Mouse (Mus musculus): Measurements from ENCODE around the gene 1700003E16Rik.

The 1700003E16Rik gene

DNA sequence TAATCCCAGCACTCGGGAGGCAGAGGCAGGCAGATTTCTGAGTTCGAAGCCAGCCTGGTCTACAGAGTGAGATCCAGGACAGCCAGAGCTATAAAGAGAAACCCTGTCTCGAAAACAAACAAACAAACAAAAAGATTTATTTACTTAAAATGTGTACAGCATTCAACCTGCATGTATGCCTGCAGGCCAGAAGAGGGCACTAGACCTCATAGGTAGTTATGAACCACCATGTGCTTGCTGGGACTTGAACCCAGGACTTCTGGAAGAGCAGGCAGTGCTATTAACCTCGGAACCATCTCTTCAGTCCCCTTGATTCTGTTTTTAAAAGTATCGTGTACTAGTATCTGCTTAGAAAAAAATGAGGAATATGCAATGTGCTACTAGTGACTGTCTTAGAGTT, 28.8 kb upstream of the 1700003E16Rik start:
- no peak for DNase-seq (ENCODE audit: low spot score in 2 of 2)

DNA sequence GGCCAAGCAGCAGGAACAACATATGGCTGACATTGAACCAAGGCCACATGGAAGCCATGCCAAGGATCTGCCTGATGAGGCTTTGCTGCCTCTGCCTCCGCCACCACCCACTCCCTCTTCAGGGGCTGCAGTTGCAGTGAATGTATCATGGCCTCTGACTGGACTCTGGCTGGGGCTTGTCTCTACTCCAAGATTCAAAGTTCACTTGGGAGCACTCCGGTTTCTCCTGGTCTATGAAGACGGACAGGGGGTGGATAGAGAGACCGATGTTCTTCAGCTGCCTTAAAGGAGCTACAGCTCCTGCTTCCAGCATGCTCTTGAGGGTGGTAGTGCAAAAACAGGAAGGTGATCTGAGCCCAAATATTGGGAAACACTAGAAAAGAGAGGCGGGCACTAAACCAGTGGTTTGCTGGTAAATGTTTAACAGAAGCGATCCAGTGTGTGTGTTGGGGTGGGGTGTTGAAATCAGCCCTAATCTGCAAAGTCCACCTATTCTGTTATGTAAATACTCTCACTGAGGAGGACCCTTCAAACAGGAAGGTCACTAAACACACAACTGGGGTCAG, 24.7 kb upstream of the 1700003E16Rik start:
- DNase-seq (ENCODE audit: low spot score in 2 of 2): no peak

DNA sequence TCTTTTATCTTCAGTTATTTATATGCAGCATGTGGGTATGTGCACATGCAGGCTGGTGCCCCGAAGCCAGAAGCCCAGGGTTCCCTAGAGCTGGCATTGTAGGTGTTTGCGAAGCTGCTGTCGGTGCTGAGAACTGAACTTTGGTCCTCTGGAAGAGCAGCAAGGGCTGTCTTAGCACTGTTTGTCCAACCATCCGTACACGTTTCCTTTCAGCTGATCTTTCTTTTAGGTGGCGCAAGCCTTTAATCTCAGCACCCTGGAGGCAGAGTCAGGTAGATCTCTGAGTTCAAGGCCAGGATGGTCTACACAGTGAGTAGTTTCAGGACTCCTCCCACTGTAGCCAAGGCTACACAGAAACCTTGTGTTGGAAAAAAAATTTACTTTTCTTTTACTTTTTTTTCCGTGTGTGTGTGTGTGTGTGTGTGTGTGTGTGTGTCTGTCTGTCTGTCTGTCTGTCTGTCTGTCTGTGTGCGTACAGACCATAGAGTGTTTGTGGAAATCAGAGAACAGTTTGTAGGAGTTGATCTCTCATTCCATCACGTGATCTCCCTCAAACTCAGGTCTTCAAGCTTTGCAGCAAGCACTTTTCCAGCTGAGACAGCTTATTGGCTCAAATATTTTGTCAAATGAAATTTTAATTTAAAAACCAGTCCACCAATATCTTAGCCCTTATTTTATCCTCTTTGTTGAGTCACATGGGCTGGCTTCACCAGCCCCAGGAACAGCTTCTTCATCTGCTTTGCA, 23.9 kb upstream of the 1700003E16Rik start:
- no peak for DNase-seq (ENCODE audit: low spot score in 2 of 2)

DNA sequence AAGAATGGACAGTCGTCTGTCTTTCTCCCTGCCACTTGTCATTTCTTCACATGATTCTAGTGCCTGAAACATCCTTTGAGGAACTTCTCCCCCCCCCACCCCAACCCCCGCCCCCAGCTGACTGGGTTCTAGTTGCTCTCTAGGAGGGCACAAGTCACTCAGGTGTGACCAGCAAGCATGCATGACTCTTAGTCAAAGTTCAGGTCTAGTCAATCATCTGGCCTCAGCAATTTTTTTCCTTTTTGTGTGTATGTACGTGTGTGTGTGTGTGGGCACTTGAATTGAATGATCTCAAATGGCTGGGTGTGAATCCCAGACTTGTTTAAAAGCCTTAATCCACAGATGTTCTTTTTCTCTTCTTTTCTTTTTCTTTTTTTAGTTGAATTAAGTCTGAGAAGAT, 22.0 kb upstream of the 1700003E16Rik start:
- DNase-seq (ENCODE audit: low spot score in 2 of 2): no peak

DNA sequence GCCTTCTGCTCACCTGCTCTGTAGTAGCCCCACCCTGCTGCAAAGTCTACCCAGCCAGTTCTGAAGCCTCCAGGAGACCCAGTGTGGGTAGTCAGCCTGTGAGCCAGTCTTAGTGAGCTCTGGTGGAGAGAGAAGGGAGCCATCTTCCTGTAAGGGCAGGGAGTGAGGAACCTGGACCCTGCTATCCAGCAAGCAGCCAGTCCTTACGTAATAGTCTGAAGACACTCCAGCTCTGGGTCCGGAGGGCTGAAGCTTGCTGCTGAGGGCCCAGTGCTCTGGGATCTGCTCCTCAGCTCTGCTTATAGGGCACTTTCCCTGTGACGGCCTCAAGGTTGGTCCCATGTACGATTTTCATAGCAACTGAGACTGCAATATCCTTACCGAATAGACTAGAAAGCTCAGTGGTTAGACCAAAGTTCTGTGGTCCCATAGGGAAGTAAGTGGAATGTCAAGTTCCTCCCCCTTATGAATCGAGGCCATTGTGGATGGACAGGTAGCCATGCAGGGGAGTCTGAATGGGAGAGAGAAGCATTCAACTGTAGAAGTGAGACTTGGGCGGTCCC, 21.2 kb upstream of the 1700003E16Rik start, which contains the start of gene Rtkn:
Gene Rtkn, plus strand, starts transcription at position 513 of the 563 bp plus-strand sequence.
- no peak for DNase-seq (ENCODE audit: low spot score in 2 of 2)

DNA sequence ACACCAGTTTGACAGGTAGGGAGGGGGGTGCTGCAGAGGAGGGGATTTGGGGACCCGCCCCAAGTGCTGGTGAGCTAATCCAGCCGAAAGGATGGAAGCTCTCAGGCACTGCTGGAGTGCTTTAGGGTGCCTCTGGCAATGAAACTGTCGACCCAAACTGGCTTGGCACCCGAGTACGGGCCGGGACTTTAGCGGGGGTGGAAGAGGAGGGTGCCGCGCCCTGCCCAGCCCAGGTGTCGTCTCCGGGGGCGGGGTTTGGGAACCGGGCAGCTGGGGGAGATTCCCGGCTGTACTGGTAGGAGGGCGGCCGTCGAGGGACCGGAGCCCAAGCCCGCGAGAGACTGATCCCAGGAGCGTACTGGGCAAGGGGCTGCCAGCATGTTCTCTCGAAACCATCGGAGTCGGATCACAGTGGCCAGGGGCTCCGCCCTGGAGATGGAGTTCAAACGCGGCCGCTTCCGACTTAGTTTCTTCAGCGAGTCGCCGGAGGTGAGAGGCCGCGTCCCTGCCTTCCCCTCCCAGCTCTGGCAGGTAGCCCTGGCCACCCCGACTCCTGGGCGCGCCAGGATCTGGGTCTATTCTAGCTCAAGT, 20.5 kb upstream of the 1700003E16Rik start:
- DNase-seq (ENCODE audit: low spot score in 2 of 2): no peak

DNA sequence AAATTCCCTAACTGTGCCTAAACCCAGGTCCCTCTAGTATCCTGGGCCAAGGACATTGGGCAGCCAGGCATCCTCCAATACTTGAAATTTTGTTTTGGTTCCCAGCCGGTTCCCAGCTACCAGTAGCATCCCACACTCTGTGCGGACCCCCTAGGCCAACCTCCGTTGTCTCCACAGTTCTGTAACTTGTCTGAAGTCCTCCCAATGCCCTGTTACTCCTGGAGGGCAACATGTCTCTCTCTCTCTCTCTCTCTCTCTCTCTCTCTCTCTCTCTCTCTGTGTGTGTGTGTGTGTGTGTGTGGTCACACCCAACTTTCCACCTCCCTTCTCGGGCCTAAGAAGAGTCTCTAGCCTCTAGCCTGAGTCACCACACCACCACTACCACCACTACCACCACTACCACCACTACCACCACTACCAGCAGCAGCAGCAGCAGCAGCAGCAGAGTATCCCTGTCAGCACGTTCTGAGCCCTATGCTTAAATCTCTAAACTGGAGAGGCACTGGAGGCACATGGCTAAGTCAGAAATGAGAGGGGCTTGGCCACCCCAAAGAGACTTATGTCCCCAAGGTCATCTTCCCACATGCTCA, 19.8 kb upstream of the 1700003E16Rik start:
- DNase-seq (ENCODE audit: low spot score in 2 of 2): no peak

DNA sequence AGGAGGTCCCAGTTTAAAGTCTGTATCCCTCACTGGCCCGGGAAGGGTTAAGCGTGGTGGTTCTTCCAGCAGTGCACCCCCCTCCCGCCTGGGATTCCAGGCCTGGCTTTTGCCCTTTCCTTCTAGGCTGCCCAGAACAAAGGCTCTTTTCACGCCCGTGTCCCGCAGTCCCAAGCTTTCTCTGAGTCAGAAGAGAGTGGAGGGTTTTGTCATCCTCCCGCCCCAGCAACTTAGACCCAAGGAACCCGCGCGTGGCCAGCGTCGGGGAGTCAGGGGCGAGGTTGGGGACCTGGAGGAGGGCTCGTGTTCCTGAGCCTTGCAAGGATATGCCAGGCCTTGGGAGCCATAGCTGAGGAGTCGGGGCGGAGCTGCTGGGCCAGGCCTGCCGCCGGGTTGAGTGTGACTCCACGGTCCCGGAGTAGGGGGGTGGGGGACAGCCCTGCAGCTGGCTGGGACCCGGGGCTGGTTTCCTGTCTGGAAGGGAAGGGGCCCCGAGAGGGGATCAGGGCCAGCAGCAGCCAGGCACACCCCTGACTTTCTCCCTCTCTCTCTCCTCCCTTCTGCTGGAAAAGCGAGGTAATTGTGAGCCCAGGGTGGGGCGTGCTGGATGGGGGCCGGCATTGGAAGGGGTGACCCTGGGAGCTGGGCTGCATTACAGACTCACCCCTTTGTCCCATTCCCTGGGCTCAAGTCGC, 19.2 kb upstream of the 1700003E16Rik start:
- DNase-seq (ENCODE audit: low spot score in 2 of 2): no peak

DNA sequence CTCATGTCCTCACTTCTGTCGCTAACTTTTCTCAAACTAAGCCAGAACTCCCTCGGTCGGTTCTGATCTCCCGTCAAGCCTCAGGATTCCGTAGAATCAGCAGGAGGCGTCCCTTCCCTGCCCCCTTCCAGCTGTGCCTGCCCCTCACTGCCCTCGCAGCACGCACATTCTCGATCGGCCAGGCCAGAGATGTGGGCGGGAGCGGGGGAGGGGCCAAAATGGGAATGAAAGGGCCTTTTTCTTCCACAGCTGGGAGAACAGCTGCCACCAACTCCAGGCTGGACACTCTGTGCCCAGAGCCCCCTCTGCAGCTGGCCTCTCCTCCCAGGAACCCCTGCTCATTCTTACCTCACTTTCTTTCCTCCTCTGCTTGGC, 18.6 kb upstream of the 1700003E16Rik start:
- DNase-seq (ENCODE audit: low spot score in 2 of 2): no peak

DNA sequence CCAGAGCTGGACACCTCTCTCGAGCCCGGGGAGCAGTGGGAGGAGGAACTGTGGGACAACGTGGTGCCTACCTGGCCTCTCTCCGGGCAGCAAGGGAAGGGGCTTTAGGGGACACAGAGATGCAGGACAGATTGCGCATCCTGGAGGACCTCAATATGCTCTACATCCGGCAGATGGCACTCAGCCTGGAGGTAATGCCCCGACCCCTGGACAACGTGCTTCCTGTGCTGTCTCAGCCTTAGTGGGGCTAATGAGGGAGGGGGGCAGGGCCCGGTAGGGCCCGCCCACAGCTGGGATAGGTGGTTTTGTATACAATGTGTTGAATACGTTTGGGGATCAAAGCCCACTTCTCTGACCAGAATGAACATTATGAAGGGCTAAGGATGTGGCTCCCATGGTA, 18.1 kb upstream of the 1700003E16Rik start:
- no peak for DNase-seq (ENCODE audit: low spot score in 2 of 2)

DNA sequence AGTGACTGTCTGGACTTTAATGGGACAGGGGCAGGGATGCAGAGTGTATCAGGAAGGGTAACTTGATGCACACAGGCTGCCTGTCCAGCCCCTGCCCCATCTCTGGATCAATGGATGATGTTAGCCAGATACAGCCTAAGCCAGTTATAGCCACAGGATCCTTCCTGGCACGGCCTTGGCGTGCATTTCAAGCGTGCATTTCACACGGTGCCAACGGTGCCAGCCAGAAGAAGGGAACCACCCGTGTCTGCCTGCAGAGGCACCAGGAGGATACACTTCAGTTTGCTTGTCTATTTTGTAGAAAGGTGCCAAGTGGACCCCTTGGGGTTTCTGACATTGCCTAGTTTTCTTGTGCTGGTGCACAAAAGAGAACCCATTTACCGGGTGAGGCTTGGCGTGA, 16.2 kb upstream of the 1700003E16Rik start:
- no peak for DNase-seq (ENCODE audit: low spot score in 2 of 2)

DNA sequence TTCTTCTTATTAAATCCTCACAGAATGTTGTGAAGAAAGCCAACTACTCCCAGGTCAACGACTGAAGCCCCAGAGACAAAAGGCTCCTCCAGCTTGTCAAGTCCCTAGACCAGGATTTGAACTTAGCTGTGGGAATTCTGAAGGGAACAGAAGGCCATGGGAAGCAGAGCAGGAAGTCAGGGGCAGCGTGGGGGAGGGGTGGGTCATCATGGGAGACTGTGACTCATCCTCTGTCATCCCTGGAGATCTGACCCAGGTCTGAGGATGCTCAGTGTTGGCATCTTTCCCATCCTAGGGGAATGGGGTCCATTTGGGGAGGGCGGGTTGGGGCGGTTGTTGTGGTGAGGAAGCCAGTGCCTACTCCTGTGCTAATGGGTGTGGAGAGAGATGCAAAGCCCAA, 14.6 kb upstream of the 1700003E16Rik start:
- DNase-seq (ENCODE audit: low spot score in 2 of 2): no peak

DNA sequence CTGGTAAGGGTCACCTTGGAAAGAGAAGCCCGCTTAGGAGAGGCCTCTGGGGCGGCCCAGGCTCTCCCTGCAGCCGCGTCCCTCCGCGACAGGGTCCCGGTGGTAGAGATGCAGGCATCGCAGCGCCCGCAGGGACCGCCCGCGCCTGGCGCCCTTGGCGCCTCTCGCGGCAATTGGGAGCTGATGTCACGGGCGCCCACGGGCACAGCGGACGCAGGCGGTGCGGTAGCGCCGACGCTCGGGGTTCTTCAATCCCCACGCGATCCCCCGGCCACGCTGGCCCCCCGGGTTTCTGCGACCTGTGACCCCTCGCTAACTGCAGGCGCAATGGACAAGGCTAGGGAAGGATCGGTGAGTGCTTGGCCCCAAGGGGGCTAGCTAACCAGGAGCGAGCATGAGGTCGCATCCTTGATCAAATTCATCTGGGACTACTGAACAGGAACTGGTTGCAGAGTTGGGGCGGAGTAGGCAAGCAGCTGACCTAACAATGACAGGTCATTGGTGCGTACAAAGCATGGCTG, 13.9 kb upstream of the 1700003E16Rik start:
- DNase-seq (ENCODE audit: low spot score in 2 of 2): no peak

DNA sequence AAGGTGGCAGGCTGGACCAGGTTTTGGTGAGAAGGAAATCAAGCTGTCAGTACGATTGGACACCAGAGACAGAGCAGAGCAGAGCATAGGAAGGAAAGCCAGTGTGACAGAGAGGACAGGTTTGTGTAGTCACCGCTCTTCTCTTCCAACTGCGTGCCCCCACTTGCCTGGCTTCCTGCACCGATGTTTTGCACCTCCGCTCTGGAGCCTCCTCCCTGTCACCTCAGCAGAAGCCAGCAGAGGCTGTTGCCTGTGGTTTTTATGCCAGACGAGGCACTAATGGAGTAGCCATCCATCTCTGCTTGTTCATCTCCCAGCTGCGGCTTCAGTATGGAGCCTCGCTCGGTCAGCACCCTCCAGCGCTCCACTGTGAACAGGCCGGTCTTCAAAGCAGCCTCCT, 13.3 kb upstream of the 1700003E16Rik start:
- no peak for DNase-seq (ENCODE audit: low spot score in 2 of 2)

DNA sequence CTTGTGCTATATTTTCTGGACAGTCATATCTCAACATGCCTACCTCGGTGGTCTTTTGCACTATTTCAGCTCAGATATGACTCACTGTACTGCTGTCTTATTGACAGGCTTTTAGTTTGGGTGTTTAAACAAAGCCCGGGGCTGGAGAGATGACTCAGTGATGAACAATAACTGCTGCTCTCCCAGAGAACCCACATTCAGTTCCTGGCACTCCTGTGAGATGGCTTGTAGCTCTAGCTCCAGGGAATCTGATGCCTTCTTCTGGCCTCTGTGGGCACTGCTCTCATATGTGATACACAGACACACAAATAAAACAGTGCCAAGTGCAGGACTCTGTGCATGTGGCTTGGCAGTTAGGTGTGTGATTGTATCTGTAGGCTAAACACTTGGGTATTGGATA, 11.0 kb upstream of the 1700003E16Rik start:
- DNase-seq (ENCODE audit: low spot score in 2 of 2): no peak

DNA sequence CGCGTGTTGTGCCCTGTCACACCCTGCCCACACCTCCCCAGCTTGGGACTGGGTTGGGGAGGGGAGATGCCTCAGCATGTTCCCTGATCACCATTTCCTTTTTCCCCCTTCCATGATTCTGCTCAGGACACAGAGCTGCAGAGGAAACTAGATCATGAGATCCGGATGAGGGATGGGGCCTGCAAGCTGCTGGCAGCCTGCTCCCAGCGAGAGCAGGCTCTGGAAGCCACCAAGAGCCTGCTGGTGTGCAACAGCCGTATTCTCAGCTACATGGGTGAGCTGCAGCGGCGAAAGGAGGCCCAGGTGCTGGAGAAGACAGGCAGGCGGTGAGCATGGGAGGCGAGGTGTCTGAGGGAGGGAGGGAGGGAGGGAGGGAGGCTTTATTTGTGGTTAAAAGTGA, 10.4 kb upstream of the 1700003E16Rik start:
- DNase-seq (ENCODE audit: low spot score in 2 of 2): no peak

DNA sequence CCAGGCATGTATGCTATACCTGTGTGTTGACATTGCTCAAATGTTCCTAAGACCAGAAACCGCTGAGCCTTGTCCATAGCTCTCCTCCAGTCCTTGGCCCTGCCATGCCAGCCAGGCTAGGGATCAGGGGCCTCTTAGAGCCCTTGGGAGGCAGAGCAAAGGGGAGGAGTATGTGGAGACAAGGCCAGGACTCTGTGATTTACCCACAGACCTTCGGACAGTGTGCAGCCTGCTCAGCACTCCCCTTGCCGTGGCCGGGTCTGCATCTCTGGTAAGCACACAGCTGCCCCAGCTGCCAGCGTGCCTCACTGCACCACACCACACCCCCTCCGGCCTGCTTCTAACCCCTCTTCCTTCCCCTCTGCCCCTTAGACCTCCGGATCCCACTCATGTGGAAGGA, 8.9 kb upstream of the 1700003E16Rik start:
- DNase-seq (ENCODE audit: low spot score in 2 of 2): no peak

DNA sequence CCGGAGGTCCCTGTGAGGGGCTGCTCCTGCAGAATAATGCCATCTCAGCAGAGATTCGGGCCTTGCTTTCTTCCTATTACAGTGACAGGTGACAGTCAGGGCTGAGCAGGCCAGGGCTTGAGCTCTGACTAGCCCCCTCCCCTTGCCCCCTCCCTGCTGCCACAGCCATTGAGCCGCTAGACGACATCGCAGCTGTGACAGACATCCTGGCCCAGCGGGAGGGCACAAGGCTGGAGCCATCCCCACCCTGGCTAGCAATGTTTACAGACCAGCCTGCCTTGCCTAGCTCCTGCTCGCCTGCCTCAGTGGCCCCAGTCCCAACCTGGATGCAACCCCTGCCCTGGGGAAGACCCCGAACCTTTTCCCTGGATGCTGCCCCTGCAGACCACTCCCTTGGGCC, 4.5 kb upstream of the 1700003E16Rik start:
- DNase-seq (ENCODE audit: low spot score in 2 of 2): no peak

DNA sequence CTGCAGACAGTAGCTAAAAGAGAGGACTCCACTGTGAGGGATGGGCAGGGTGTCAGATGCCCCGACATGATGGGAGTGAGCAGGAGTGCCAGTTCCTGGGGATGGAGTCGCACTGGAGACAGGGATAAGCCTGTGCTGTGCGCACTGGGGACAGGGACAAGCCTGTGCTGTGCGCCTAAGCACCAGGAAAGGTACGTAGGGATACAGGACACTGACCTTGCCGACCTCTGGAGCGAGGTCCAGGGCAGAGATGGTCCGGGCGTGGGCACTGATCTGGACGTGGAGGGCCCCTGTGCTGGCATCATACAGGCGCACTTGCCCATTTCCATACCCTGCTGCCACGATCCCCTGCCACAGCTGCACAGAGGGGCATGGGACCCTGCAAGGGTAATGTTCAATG, 3.2 kb upstream of the 1700003E16Rik start:
- DNase-seq (ENCODE audit: low spot score in 2 of 2): no peak

DNA sequence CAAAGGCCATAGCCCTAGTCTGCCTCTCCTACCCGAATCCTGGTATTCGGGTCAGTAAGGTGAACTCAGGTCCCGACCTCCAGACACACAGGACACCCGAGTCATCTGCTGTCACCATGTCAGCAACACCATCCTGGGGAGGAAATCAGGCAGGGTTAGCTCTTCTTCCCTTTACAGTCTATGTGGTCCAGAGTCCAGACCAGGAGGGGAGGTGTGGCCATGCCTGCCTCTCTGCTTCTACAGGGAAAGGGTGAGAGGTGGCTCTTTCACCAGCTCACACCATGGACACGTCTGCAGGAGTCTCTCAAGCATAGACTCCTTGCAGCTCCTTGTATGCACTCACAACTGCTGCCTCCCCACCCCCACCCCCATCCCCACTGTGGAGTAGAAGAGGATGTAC, 2.7 kb upstream of the 1700003E16Rik start:
- no peak for DNase-seq (ENCODE audit: low spot score in 2 of 2)

DNA sequence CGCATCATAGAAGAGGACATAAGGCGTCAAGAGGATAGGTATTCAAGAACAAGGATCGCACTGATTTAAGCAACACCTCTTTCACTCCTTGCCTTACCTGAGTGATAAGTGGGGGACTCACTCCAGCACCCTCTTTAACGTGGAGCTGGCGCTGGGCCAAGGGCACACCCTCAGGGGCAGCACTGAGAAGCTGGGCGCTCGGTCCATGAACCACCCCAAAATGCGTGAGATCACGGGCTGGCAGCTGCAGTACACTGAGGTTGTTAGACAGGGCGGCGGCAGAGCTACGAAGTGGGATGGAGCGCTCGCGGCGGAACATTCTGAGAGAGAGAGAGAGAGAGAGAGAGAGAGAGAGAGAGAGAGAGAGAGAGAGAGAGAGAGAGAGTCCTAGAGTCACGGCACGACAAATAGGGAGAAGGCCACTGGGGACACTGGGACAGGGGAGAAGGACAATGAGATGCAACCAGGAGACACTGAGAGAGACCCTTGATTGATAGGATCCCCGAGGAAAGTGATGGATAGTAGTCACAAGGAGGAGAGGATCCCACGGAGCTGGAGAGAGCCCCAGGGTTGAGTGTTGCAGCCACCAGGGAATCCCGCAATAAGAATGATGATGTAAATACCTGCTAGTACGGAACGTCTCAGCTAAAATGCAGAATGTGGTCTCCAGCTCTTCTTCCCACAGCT, 509 bp upstream of the 1700003E16Rik start:
- no peak for DNase-seq (ENCODE audit: low spot score in 2 of 2)

Data from spleen, postnatal 36 days (tissue).